Mouse (Mus musculus): ENCODE results near the gene Defb42.

GRCm38 (mm10) chr14:62997777-62998176 lies 49.0 kb upstream of the Defb42 start, which contains the start of gene Defb47:
- TF ChIP-seq CTCF (IDR thresholded peaks at IDR 0.05; ENCODE audit: low read depth) (no peak), EP300 (IDR thresholded peaks at IDR 0.05; ENCODE audit: low read depth) (no peak)

Measured in liver, embryonic 14.5 days (tissue).